In genomic region chr3:47836541-47837240, GRCm38 (mm10) we compare ENCODE assay signal across 18 mouse cellular contexts.
"Had no signal": no experiment of that assay in that cellular context is flagged by ENCODE, and none has a peak within 500 bp of the region (broad histone marks: within the 10 kb centered on the region; RNA-seq: fewer than 3 reads in every experiment).

No protein-coding gene starts in this region.

- H3K4me3 ChIP-seq: lung, embryonic 15.5 days; megakaryocyte, embryonic 14.5 days; midbrain, embryonic 13.5 days; midbrain, embryonic 15.5 days; neural tube, embryonic 12.5 days; stomach, embryonic 15.5 days had no signal

- ATAC-seq: liver, postnatal 0 days; lung, postnatal 0 days; midbrain, embryonic 13.5 days; midbrain, embryonic 15.5 days had no signal

- H3K27ac ChIP-seq: lung, embryonic 15.5 days; macrophage; midbrain, embryonic 13.5 days; midbrain, embryonic 15.5 days; neural tube, embryonic 12.5 days; stomach, embryonic 15.5 days; stomach, postnatal 0 days had no signal

- H3K4me1 ChIP-seq: lung, embryonic 15.5 days; megakaryocyte, embryonic 14.5 days; midbrain, embryonic 13.5 days; midbrain, embryonic 15.5 days; neural tube, embryonic 12.5 days; stomach, embryonic 15.5 days had no signal

- H3K4me2 ChIP-seq: lung, embryonic 15.5 days; midbrain, embryonic 11.5 days; midbrain, embryonic 13.5 days; midbrain, embryonic 15.5 days; neural tube, embryonic 12.5 days; stomach, embryonic 15.5 days had no signal

- H3K9ac ChIP-seq: liver, postnatal 0 days; lung, embryonic 15.5 days; midbrain, embryonic 13.5 days; midbrain, embryonic 15.5 days; neural tube, embryonic 12.5 days; stomach, embryonic 15.5 days had no signal

- H3K36me3 ChIP-seq: lung, embryonic 15.5 days; midbrain, embryonic 13.5 days; midbrain, embryonic 15.5 days; neural tube, embryonic 12.5 days; stomach, embryonic 15.5 days had no signal

- DNase-seq: liver, postnatal 0 days; lung, adult 2 months; lung, postnatal 14 days; lung, postnatal 36 days; right cerebral cortex, postnatal 14 days; thymus, adult 2 months; thymus, postnatal 25 days; thymus, postnatal 4 days had no signal

- H3K27me3 ChIP-seq: lung, embryonic 15.5 days; megakaryocyte, embryonic 14.5 days; midbrain, embryonic 13.5 days; midbrain, embryonic 15.5 days; neural tube, embryonic 12.5 days; stomach, embryonic 15.5 days had no signal

- H3K9me3 ChIP-seq: lung, embryonic 15.5 days; megakaryocyte, embryonic 14.5 days; midbrain, embryonic 13.5 days; midbrain, embryonic 15.5 days; neural tube, embryonic 12.5 days; stomach, embryonic 15.5 days had no signal
